Mouse (Mus musculus) megakaryocyte, embryonic 14.5 days (primary cell): ENCODE results near the gene Cd34.

Experiments
- FLI1 ChIP-seq: IDR thresholded peaks from 2 replicates; pipeline ENCODE4 v1.6.1; 2012; ENCODE audit warnings: low read length, inconsistent platforms, mixed read lengths
- GATA1 ChIP-seq: IDR thresholded peaks from 3 replicates; pipeline ENCODE4 v1.6.1; 2012; ENCODE audit warnings: mixed read lengths, low read length, inconsistent platforms, borderline replicate concordance

- TF ChIP-seq FLI1, result peak; percentile 95
- no peak for TF ChIP-seq GATA1
Observed at GRCm38 (mm10) chr1:194995196-194995595, 56.6 kb downstream of the Cd34 start.
